Mouse (Mus musculus): ENCODE data around the gene Vmn1r117. TPM values are rescaled to one million over a fixed set of nuclear protein-coding genes. Genes with fewer than 3 reads are reported as not detected.

The Vmn1r117 gene
- total RNA-seq (2023): not detected

GRCm38 (mm10) chr7:20884021-20884420 lies at the start of gene Vmn1r117:
Gene Vmn1r117, minus strand, starts transcription at chr7:20884121.

GRCm38 (mm10) chr7:20912247-20912646 lies 28.3 kb upstream of the Vmn1r117 start, which contains the start of gene Vmn1r118:
Gene Vmn1r118, minus strand, starts transcription at chr7:20912347.

GRCm38 (mm10) chr7:20871956-20872355 lies 12.0 kb downstream of the Vmn1r117 start, which contains the start of gene Vmn1r116:
Gene Vmn1r116, plus strand, starts transcription at chr7:20872256.

GRCm38 (mm10) chr7:20844885-20845284 lies 39.0 kb downstream of the Vmn1r117 start, which contains the start of gene Vmn1r115:
Gene Vmn1r115, minus strand, starts transcription at chr7:20844985.

Other genes starting within 250 kb of the Vmn1r117 start
- not detected for gene Vmn1r107, start 215.2 kb downstream of the Vmn1r117 start, total RNA-seq (2023)
- gene Vmn1r111, start 180.9 kb downstream of the Vmn1r117 start, total RNA-seq (2023): not detected
- not detected for gene Gm10668, start 153.5 kb downstream of the Vmn1r117 start, total RNA-seq (2023)
- not detected for gene Vmn1r112, start 112.9 kb downstream of the Vmn1r117 start, total RNA-seq (2023)
- gene Vmn1r113, start 96.8 kb downstream of the Vmn1r117 start, total RNA-seq (2023): not detected
- not detected for gene Vmn1r114, start 71.9 kb downstream of the Vmn1r117 start, total RNA-seq (2023)
- gene Vmn1r115, start 39.1 kb downstream of the Vmn1r117 start, total RNA-seq (2023): not detected
- gene Vmn1r116, start 11.9 kb downstream of the Vmn1r117 start, total RNA-seq (2023): not detected
- not detected for gene Vmn1r118, start 28.2 kb upstream of the Vmn1r117 start, total RNA-seq (2023)
- not detected for gene Vmn1r119, start 128.3 kb upstream of the Vmn1r117 start, total RNA-seq (2023)
- not detected for gene Vmn1r120, start 169.7 kb upstream of the Vmn1r117 start, total RNA-seq (2023)
- gene Vmn1r121, start 214.4 kb upstream of the Vmn1r117 start, total RNA-seq (2023): not detected